Mouse (Mus musculus): ENCODE measurements around the gene Top2b.

Gene Top2b

DNA sequence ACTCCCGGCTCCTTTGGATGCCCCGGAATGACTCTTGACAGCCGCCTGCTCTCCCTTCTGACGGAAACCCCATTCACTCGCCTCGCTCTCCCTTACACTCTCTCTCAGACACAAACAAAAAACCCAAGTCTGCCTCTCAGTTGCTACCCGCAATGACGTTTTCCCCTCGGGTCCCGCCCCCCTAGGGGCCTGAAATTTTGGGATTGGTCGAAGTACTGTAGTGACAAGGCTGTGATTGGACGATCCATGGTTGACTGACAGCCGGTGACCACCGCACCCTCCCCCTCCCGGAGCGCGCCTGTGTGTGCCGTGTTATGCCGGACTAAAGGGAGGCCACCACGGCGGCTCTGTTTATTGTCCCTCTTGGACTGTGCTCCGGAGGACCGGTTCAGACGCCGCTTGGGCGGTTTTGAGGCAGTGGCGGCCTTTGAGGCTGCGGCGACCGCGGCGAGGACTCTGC is at the start of gene Top2b:
TSS of gene Top2b (plus strand) at position 302 of the 460 bp plus-strand sequence.
- DNase-seq: peak; percentile 95 to 98

DNA sequence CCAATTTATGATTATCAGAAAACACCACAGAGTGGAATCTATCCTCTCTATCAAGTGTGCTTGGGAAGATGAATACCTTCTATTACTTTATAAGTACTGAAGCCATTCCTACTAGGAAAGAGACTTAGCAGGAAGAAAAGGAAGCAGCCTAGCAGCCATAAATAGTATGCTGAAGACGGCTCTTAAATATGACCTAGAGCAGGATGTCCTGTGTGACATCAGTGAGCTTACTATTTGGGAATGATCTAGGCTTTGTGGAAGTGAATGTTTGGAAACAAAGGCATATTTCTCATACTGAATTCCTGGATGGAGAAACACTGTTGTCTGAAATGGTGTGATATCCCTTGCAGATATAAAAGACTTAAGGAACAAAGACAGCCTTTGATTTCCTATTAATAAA is 48.3 kb upstream of the Top2b start:
- no peak for DNase-seq

DNA sequence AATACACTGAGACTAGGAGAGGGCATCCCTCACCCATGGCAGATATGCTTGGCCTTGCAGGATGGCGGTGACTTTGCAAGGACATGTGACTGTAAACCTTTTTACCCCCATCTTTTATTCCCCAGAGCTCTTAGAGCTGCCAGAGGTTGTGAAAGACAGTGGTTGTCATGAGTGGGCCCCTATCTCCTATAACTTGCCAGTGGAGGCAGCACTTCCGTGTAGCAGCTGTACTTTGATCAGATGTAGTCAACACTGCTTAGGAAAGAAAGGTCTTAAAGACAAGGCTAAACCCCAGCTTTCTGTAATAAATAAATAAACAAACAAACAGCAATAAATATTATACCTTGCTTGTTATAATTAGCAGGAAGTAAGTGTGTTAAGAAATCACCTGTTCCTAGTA is 45.2 kb upstream of the Top2b start:
- DNase-seq: no peak

- DNase-seq: no peak
Observed at GRCm38 (mm10) chr14:16324394-16324793, 40.6 kb upstream of the Top2b start.

DNA sequence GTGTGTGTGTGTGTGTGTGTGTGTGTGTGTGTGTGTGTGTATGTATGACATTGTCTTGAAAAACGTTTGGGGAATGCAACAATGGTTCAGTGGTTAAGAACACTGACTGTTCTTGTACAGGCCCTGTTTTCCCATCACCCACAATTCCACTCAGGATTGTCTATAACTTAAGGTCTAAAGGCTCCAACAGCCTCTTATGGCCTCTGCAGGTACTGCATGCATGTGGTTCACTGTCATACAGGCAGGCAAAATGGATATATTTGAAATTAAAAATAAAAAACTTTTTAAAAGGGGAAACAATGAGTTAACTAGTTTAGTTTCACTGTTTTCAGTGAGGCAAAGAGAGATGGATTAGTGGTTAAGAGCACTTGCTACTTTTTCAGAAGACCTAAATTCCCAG is 39.8 kb upstream of the Top2b start:
- no peak for DNase-seq

DNA sequence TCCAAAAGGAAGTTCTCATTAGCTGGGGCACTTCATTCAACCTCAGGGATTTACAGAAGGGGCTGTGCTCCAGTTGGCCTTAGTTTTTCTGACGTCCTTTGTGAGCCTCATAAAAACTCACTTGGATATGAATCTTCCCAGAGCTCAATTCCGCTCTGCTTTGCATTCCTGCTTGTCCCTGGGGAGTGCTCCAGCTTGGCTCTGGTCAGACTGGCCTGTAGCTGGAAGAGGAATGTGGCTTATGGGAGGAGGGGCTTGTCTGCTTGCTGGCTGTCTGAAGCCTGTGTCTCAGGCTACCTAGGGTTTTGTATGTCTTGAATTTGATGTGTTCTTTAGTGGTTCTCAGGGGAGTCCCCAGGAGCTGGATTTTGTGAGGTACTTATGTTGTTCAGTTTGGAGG is 36.4 kb upstream of the Top2b start:
- no peak for DNase-seq

- DNase-seq: no peak
Observed at GRCm38 (mm10) chr14:16328959-16329480, 36.0 kb upstream of the Top2b start.

DNA sequence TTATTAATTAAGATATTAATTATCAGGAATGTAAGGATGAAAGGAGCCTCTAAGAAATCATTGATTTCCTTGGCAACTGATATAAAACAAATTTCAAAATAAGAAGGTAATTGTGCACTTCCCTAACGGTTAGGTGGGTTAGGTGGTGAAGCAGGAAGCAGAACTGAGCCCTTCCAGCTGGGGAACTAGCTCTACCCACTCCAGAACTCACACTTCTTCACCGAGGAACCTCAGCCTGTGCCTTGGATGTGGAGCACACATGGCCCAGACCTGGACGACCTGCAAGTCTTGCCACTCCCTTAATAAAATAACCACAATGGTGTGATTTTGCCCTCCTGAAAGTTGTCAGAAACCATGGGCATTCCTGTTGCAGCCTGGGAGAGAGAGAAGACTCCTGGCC is 35.2 kb upstream of the Top2b start:
- DNase-seq: no peak

- DNase-seq: no peak
Observed at GRCm38 (mm10) chr14:16334260-16334659, 30.7 kb upstream of the Top2b start.

DNA sequence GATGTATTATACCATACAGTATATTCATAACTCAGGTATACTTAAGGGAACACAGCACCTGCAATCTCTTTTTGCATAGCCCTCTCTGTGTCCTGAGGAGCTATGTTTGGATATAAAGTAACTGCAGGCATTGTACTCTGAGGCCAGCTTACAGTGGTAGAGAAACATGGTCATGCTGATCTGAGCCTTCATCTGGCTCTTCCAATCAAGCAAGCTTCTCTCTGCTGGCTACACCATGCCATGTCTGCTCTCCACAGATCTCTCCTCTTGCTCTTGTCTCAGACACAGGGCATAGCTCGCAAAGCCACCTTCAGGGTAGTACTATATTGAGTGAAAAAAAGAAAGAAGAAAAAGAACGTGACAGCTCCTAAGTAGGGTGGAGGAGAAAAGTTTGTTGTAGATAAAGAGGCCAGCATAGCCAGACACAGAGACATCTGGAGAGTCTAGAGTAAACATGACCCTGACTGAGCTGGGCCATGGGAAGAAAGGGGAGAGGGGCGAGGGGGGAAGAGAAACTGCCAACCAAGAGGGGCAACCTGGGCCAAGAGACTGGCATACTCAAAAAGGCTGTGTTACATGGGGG is 29.1 kb upstream of the Top2b start:
- DNase-seq: peak in 1 of 2 experiments; percentile 20

DNA sequence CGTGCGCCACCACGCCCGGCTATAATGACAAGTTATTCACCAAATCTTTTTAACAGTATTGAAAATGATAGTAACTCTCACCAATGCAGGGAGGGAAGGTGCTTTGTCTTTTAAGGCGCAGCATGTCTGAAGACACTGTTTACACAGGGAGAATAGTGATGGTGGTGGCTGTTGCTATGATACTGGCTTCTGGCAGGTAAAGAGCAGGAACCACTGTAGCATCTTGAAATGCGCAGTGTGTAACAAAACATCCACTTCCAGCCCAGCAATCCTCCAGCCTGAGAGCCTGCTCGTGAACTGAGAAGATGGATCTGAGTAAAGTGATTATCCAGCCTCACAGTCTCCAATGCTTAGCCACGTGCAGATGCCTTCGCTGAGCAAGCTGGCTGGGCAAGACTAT is 17.5 kb upstream of the Top2b start:
- no peak for DNase-seq

DNA sequence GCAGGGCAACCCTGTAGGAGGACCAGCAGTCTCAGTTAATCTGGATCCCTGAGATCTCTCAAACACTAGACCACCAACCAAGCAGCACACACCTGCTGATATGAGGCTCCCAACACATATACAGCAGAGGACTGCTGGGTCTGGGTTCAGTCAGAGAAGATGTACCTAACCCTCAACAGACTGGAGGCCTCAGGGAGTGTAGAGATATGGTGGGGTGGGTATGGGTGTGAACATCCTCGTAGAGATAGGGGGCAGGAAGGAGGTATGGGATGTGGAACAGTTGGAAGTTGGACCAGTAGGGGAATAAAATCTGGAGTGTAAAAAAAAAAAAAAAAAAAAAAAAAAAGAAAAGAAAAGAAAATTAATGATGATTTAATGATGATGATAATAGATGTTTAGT is 5.3 kb upstream of the Top2b start:
- no peak for DNase-seq

DNA sequence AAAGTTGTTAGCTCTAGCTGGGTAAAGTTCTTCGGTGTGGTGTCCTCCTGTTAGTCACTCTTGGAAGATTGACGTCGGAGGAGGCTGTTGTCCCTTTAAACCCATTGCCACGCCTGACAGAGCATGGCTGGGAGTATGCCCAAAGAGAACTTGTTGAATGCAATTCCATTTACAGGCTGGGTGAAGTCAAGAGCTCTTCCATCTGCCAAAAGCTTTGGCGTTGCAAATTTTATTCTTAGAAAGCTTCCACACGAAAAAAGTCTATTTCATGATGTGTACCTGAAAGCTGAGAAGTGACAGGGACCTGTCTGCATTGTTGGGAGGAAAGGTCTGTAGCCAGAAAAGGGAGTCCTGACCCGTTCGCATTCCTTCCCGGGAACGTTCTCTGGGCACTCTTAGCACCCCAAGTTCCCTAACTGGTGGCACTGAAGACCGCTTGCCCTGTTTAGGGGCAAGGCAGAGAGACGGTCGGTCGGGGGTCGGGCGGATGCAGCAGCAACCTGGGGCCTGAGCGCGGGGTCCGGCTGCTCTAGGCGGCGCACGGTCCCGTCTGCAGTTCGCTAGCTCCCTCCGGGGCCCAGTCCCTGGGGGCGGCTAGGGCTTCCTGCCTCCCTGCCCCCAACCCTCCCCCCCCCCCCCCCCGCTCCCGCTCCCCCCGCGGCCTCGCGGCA is 683 bp upstream of the Top2b start:
- DNase-seq: peak; percentile 24 to 69

- peak; percentile 51 to 68 for DNase-seq
Observed at GRCm38 (mm10) chr14:16365362-16366173, 589 bp downstream of the Top2b start.

DNA sequence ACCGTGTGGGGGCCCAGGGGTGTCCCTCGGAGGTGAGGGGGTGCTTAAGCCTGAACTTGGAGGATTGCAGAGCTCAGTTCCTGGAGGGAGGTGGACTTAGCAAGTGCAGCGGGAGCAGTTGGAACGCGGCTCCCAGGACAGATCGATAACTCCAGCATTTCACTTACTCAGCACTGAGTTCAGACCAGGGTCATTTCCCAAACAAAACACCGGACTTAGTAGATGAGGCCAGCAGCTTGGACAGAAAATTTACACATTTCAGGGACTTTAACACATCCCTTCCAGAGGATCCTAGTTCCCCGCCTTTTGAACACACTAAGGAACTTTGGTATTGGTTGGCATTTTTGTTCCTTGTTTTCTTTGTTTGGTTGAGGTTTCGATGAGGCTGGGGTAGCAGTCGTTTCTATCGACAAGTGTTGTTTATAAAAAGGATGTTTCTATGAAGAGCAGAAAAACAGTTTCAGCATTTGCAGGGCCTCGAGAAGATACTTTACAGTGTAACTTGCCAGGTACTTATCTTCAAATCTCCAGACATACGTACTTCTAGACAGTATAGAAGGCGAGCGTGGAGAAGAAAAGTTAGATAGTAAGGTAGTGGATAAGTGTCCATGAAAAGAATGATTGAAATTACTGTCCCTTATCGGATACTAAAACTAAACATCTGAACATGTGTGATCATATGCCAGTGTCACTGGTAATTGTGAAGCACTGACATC is 1.4 kb downstream of the Top2b start:
- no peak for DNase-seq

- no peak for DNase-seq
Observed at GRCm38 (mm10) chr14:16366986-16367385, 2.0 kb downstream of the Top2b start.

DNA sequence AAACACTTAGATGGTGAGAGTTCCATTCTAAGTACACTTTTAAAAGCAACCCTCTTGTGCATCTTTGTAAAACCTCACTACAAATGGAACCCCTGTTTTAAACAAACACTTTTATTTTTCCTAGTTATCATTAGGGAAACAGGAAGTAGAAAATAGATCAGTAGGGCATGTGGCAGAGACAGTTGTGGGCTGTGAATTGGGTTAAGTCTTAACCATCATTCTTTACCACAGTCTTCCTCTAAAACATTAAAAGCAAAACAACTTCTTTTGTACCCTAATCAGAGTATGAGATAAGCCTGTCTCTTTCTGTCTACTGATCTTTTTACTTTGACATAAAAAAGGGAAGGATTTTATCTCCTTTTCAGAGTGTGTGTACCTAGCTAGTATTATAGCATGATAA is 7.8 kb downstream of the Top2b start:
- no peak for DNase-seq

- DNase-seq: no peak
Observed at GRCm38 (mm10) chr14:16373190-16373589, 8.2 kb downstream of the Top2b start.

DNA sequence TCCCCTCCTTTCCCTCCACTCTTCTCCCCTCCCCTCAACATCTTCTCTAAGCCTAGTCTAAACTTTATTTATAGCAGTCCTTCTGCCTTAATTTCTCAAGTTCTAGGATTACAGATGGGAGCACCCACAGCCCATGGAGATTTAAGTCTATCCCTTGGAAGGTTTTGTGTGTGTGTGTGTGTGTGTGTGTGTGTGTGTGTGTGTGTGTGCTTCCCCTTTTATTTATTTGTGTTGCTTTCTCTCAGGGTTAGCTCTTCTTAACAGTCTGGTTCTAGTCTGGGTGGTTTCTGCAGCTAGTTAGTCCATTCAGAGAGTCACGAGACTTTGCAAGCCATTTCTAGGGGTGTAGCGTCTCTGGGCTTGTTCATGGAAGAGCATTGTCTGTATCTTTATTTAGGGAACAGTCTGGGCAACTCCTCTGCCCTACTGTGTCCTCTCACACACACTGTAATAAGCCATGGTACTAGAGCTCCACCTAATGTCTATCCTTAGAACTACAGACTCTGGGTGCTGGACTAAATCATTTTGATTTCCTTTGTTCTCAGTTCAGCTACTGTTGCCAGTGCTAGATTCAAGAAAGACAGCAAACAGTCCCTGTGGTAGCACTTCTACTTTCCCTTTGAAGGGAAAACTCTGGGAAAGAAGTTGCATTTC is 15.1 kb downstream of the Top2b start:
- DNase-seq: peak in 1 of 2 experiments; percentile 18

GRCm38 (mm10) chr14:16384783-16385182 is 19.8 kb downstream of the Top2b start:
- no peak for DNase-seq

DNA sequence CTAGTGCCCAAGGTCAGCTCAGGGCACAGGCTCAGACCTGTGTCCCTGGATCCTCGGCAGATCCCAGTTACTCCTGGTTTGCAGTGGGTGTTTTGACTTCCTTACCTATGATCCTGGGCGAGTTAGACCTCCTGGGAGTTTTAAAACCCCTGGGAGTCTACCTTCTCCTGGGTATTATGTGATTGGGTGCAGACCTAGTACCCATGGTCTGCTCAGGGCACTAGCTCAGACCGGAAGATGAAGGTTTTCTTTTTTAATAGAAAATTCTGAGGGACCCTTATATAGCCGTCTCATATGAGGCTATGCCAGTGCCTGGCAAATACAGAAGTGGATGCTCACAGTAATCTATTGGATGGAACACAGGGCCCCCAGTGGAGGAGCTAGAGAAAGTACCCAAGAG is 40.2 kb downstream of the Top2b start:
- DNase-seq: no peak

GRCm38 (mm10) chr14:16414163-16414562 is 49.2 kb downstream of the Top2b start:
- no peak for DNase-seq

All from thymus, adult 18-20 months (tissue).